Mouse (Mus musculus): ENCODE results near the gene Col1a1.
A peak's percentile ranks its signal among the peaks of the same experiment; 100 is the strongest.

Gene Col1a1

DNA sequence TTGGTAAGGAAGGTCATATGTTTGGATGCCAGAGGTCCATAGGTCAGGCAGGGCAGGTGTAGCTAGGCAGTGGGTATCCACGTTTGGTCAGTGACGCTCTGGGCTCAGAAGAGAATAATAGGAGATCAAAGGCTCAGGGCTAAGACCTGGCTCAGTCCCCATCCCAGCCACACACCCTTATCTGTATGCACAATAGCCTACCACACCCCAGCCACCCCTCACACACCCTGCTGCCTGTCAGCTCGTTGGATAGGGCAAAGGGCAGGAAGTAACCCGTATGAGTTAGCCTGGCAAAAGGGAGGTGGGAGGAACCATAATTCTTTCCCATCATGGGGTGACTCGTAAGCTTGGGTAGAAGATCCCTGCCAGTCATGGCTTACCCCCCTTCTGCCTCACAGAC is 61.6 kb downstream of the Col1a1 start:
- no peak for DNase-seq

GRCm38 (mm10) chr11:94998041-94998531 is 62.1 kb downstream of the Col1a1 start:
- no peak for DNase-seq

- DNase-seq: no peak
Observed at GRCm38 (mm10) chr11:95000128-95000527, 64.1 kb downstream of the Col1a1 start.

- peak; percentile 68 to 78 for DNase-seq
Observed at GRCm38 (mm10) chr11:95000548-95000947, 64.5 kb downstream of the Col1a1 start.

GRCm38 (mm10) chr11:95001058-95001457 is 65.0 kb downstream of the Col1a1 start:
- peak; percentile 79 to 84 for DNase-seq

- no peak for DNase-seq
Observed at GRCm38 (mm10) chr11:95001584-95002347, 65.7 kb downstream of the Col1a1 start.
